In the genomic region with DNA sequence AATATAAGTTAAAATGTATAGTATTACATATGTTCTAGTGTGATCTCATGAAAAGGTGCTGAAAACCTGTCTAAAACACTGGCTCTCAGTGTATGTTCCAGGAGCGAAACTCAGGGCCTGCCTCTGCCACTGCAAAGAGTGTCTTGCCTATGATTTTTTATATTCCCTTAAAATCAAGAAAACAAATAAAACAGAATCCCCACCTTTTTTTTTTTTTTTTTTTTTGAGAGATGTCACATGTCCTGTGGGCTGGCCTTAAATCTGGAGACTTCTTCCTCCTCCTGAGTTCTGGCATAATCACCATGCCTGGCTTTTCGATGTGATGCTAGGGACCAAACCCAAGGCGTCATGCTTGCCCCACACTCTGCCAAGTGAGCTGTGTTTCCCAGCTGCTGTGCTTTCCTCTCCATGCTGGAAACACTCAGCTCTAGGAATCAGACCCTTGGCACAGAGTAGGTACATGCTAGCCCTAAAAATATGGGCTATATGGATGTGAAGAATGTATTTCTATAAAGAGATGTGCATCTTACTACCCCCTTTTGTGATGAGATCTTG, we compare ENCODE assay signal across 9 mouse cellular contexts. TPM values are rescaled to one million over a fixed set of nuclear protein-coding genes. Genes with fewer than 3 reads are reported as not detected.
DNase-seq lines count a peak whose midpoint lies in the region; ATAC-seq and TF ChIP-seq lines count a peak whose summit lies in the region.
"Had no signal": no experiment of that assay in that cellular context is flagged by ENCODE, and none has a peak within 500 bp of the region (broad histone marks: within the 10 kb centered on the region; RNA-seq: fewer than 3 reads in every experiment).

No protein-coding gene starts in this region.

- H3K4me2 ChIP-seq in embryonic facial prominence, embryonic 12.5 days (replicated peaks) = no peak overlapping the region
- no peak overlapping the region for H3K4me2 ChIP-seq in forebrain, embryonic 16.5 days (ENCODE audit: low read length)
- no peak overlapping the region for H3K4me2 ChIP-seq in hindbrain, embryonic 14.5 days (replicated peaks)
- H3K4me2 ChIP-seq: limb, embryonic 12.5 days had no signal

- WGBS in embryonic facial prominence, embryonic 12.5 days = 84% methylated on average over 3 of the region's 3 CpGs
- WGBS in embryonic facial prominence, embryonic 10.5 days = 84% methylated on average over 3 of the region's 3 CpGs
- 70% methylated on average over 3 of the region's 3 CpGs for WGBS in forebrain, embryonic 16.5 days
- WGBS in hindbrain, embryonic 14.5 days = 64% methylated on average over 3 of the region's 3 CpGs

- H3K9me3 ChIP-seq in embryonic facial prominence, embryonic 12.5 days = no peaks in the 10 kb centered on the region
- H3K9me3 ChIP-seq in embryonic facial prominence, embryonic 10.5 days = no peaks in the 10 kb centered on the region
- H3K9me3 ChIP-seq in ES-Bruce4 (replicated peaks; ENCODE audit: control insufficient read depth, insufficient read depth, low read length, poor library complexity, severe bottlenecking) = no peaks in the 10 kb centered on the region
- H3K9me3 ChIP-seq in forebrain, embryonic 16.5 days (ENCODE audit: control insufficient read depth, low read length) = no peaks in the 10 kb centered on the region
- no peaks in the 10 kb centered on the region for H3K9me3 ChIP-seq in hindbrain, embryonic 14.5 days (ENCODE audit: control insufficient read depth, low read length)
- H3K9me3 ChIP-seq: limb, embryonic 12.5 days had no signal

- H3K4me1 ChIP-seq in embryonic facial prominence, embryonic 12.5 days = peaks cover 33% of the 10 kb centered on the region
- H3K4me1 ChIP-seq in embryonic facial prominence, embryonic 10.5 days = peaks cover 48% of the 10 kb centered on the region
- peaks cover 11% of the 10 kb centered on the region for H3K4me1 ChIP-seq in ES-Bruce4 (ENCODE audit: control insufficient read depth, insufficient read depth, low read length)
- peaks cover 19% of the 10 kb centered on the region for H3K4me1 ChIP-seq in forebrain, embryonic 16.5 days (replicated peaks; ENCODE audit: control insufficient read depth, insufficient read depth, low read length)
- H3K4me1 ChIP-seq in hindbrain, embryonic 14.5 days (replicated peaks; ENCODE audit: control insufficient read depth, insufficient read depth, low read length) = peaks cover 22% of the 10 kb centered on the region

- no peak for TF ChIP-seq EP300 in ES-Bruce4 (IDR thresholded peaks at IDR 0.05; ENCODE audit: insufficient read depth, low read depth, low read length)

- H3K27ac ChIP-seq in embryonic facial prominence, embryonic 12.5 days = 0 out of 2 replicates have a peak overlapping the region, but pooled peaks have one; percentile 20
- no peak overlapping the region for H3K27ac ChIP-seq in embryonic facial prominence, embryonic 10.5 days (replicated peaks)
- H3K27ac ChIP-seq in ES-Bruce4 (ENCODE audit: insufficient read depth, low read length) = peak overlapping the region; percentile 60
- peak overlapping the region; percentile 70 for H3K27ac ChIP-seq in forebrain, embryonic 16.5 days (ENCODE audit: low read length)
- H3K27ac ChIP-seq in hindbrain, embryonic 14.5 days = peak overlapping the region; percentile 72; the same call in 1 of the 2 replicates
- H3K27ac ChIP-seq: limb, embryonic 12.5 days had no signal

- H3K9ac ChIP-seq in embryonic facial prominence, embryonic 12.5 days = no peak overlapping the region
- H3K9ac ChIP-seq in ES-Bruce4 (ENCODE audit: low read depth, poor library complexity, severe bottlenecking) = no peak overlapping the region
- H3K9ac ChIP-seq in forebrain, embryonic 16.5 days (replicated peaks; ENCODE audit: low read depth, low read length) = no peak overlapping the region
- peak overlapping the region; percentile 2; the same call in 1 of the 2 replicates for H3K9ac ChIP-seq in hindbrain, embryonic 14.5 days
- H3K9ac ChIP-seq: limb, embryonic 12.5 days had no signal

- no peak for TF ChIP-seq POLR2A in ES-Bruce4 (IDR thresholded peaks at IDR 0.05; ENCODE audit: insufficient read depth, low read length)

- ATAC-seq in embryonic facial prominence, embryonic 12.5 days (ENCODE audit: insufficient number of reproducible peaks, insufficient read depth, low FRiP score, low TSS enrichment) = no peak
- ATAC-seq in forebrain, embryonic 16.5 days = peak; percentile 69
- ATAC-seq in hindbrain, embryonic 14.5 days (ENCODE audit: low FRiP score) = no peak

- no peaks in the 10 kb centered on the region for H3K36me3 ChIP-seq in embryonic facial prominence, embryonic 12.5 days
- peaks cover 7% of the 10 kb centered on the region for H3K36me3 ChIP-seq in embryonic facial prominence, embryonic 10.5 days (replicated peaks)
- peaks cover 4% of the 10 kb centered on the region; the same call in 1 of the 2 replicates for H3K36me3 ChIP-seq in ES-Bruce4 (ENCODE audit: control insufficient read depth, insufficient read depth, low read length, poor library complexity, severe bottlenecking)
- H3K36me3 ChIP-seq in forebrain, embryonic 16.5 days (ENCODE audit: control insufficient read depth, insufficient read depth) = no peaks in the 10 kb centered on the region
- no peaks in the 10 kb centered on the region for H3K36me3 ChIP-seq in hindbrain, embryonic 14.5 days (replicated peaks; ENCODE audit: control insufficient read depth, insufficient read depth)
- H3K36me3 ChIP-seq: limb, embryonic 12.5 days had no signal

- no peaks in the 10 kb centered on the region for H3K27me3 ChIP-seq in embryonic facial prominence, embryonic 12.5 days
- H3K27me3 ChIP-seq in embryonic facial prominence, embryonic 10.5 days (replicated peaks; ENCODE audit: low read depth, poor library complexity, severe bottlenecking) = no peaks in the 10 kb centered on the region
- no peaks in the 10 kb centered on the region for H3K27me3 ChIP-seq in ES-Bruce4 (ENCODE audit: control insufficient read depth, insufficient read depth, low read length, poor library complexity, severe bottlenecking)
- no peaks in the 10 kb centered on the region for H3K27me3 ChIP-seq in forebrain, embryonic 16.5 days (replicated peaks; ENCODE audit: control insufficient read depth, insufficient read depth, low read length)
- H3K27me3 ChIP-seq in hindbrain, embryonic 14.5 days (ENCODE audit: control insufficient read depth, insufficient read depth, low read length) = no peaks in the 10 kb centered on the region
- H3K27me3 ChIP-seq: limb, embryonic 12.5 days had no signal

- no peak for TF ChIP-seq CTCF in ES-Bruce4 (IDR thresholded peaks at IDR 0.05; ENCODE audit: low read depth, low read length)

- DNase-seq in embryonic facial prominence, embryonic 10.5 days (ENCODE audit: low spot score) = no peak
- DNase-seq in hindbrain, embryonic 14.5 days (ENCODE audit: low spot score) = no peak
- DNase-seq in right cerebral cortex, postnatal 4 days = peak; percentile 30
- DNase-seq in thymus, postnatal 36 days = no peak
- DNase-seq in spleen, postnatal 10 days (ENCODE audit: low spot score in 2 of 2) = no peak

- no peak overlapping the region for H3K4me3 ChIP-seq in embryonic facial prominence, embryonic 12.5 days
- no peak overlapping the region for H3K4me3 ChIP-seq in embryonic facial prominence, embryonic 10.5 days
- H3K4me3 ChIP-seq in ES-Bruce4 (ENCODE audit: low read depth, low read length) = 0 out of 2 replicates have a peak overlapping the region, but pooled peaks have one; percentile 11
- H3K4me3 ChIP-seq in forebrain, embryonic 16.5 days (replicated peaks; ENCODE audit: low read length) = no peak overlapping the region
- no peak overlapping the region for H3K4me3 ChIP-seq in hindbrain, embryonic 14.5 days (replicated peaks; ENCODE audit: low read length)
- H3K4me3 ChIP-seq: limb, embryonic 12.5 days had no signal

RNA-seq across cellular contexts. Expression of gene Ncoa3, which starts 17.0 kb away (rescaled TPM):
- polyA plus RNA-seq in embryonic facial prominence, embryonic 12.5 days (2016; fragmentation: Nextera tagmentation; extraction: Ambion mirVana) = 16.6 and 17.4 TPM in 2 replicates
- polyA plus RNA-seq in embryonic facial prominence, embryonic 10.5 days (2016; fragmentation: Nextera tagmentation; extraction: Ambion mirVana) = 16.0 TPM in 2 replicates
- 118 and 124 TPM in 2 replicates for polyA plus RNA-seq in ES-Bruce4 (2011; ENCODE audit: insufficient read depth, insufficient read length, low read depth, missing spikeins)
- polyA plus RNA-seq in forebrain, embryonic 16.5 days (2015; fragmentation: Nextera tagmentation; extraction: Ambion mirVana) = 10.6 and 11.3 TPM in 2 replicates
- 15.5 and 18.1 TPM in 2 replicates for polyA plus RNA-seq in hindbrain, embryonic 14.5 days (2014; fragmentation: Nextera tagmentation; extraction: Ambion mirVana)
